Mouse (Mus musculus): ENCODE measurements around the gene Thyn1. TPM values are rescaled to one million over a fixed set of nuclear protein-coding genes. Genes with fewer than 3 reads are reported as not detected.

Thyn1 gene
- 170 and 185 TPM in 2 replicates for polyA plus RNA-seq (2016; fragmentation: Nextera tagmentation; extraction: Ambion mirVana)

DNA sequence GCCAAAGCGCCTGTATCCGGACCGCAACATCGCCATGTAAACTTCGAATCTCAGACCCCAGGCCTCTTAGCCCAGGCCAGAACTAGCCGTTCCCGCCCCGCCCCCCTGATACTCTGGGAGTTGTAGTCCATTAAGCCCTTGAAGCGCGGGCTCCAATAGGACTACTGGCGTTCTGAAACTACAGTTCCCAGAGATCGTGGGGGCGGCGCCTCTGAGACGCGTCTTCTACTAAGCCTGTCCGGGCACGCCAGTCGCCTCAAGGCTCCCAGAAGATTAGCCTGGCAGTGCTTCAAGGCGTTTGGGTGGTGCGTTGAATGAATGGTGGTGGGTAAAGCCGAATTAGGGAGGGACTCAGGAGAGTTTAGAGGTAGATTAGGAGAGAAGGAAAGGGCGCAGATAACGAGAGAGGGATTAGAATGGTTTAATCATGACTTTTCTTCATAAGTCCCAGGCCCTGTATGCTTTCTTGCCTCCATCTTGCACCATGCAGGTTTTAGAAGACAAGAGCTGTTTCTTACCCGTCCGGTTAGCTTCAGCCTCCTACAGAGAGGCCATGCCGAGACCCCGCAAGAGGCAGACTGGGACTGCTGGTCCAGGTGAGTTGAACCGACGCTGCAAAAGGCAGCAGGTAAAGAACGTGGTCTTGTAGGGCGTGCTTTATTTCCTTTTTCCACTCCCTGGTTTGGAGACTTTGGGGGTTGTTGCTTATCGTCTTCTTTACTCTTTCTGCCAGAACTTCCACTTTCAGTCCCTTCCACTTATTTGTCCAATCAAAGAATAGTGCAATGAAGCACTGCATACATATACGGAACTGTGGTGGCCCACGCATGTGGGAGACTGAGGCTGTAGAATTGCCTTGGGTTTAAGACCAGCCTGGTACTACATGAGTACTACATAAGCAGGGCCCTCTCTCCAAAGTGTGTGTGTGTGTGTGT is at the start of gene Thyn1, which contains the start of gene Acad8:
Gene Thyn1, plus strand, starts transcription at position 250 of the 935 bp plus-strand sequence.
Gene Acad8, minus strand, starts transcription at position 106 of the 935 bp plus-strand sequence.
- Histone ChIP-seq H3K9me3 (replicated peaks) (no peaks in the 10 kb centered on the region), H3K27me3 (ENCODE audit: low read depth, poor library complexity, severe bottlenecking) (no peaks in the 10 kb centered on the region), H3K36me3 (peaks cover 30% of the 10 kb centered on the region), H3K4me1 (peaks cover 24% of the 10 kb centered on the region), H3K4me3 (peak within 1 kb of the TSS; percentile 73), H3K27ac (peak within 1 kb of the TSS; percentile 92)
- 2% methylated on average over 35 of the region's 35 CpGs for WGBS
- DNase-seq (ENCODE audit: low spot score) = peak; percentile 95

DNA sequence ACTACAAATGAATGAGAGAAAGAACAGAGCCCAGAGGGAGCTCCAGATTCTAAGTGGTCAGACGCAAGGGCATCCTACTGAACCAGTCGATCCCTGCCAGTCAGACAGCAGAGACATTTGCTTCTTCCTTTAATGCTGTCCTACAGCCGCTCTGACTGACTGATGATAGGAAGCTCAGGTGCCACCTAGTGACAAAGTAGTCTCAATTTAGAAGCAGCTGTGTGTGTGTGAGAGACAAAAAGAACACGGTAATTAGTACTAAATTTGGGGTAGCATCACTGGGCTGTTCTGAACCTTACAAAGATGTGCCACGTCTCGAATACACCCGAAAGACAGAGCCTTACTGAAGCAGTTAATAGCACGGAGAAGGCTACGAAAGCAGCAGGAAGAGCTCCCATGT is 21.8 kb upstream of the Thyn1 start:
- no peak for DNase-seq (ENCODE audit: low spot score)
- Histone ChIP-seq H3K27me3 (ENCODE audit: low read depth, poor library complexity, severe bottlenecking) (no peaks in the 10 kb centered on the region), H3K36me3 (peaks cover 73% of the 10 kb centered on the region), H3K4me1 (no peaks in the 10 kb centered on the region), H3K27ac (no peak overlapping the region), H3K9me3 (replicated peaks) (no peaks in the 10 kb centered on the region), H3K4me3 (no peak overlapping the region)
- WGBS = 90% methylated on average over 9 of the region's 9 CpGs

DNA sequence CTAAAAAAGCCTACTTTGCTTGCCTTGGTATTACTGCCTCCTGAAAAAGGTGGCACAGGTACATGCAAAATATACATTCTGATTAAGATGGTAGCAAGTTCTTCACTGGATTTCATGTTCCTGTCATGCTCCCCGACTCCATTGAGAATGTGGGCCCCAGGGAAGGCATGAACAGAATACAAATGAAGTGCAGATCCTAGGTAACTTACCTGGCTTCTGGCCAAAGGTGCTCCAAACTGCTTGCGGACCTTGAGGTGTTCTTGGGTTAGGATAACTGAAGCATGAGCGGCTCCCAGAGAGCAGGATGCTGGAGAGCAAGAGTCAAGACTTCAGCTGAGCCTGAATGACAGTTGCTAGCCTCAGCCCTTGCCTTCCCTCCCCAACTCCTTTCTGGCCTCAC is 20.7 kb upstream of the Thyn1 start:
- 91% methylated on average over 3 of the region's 3 CpGs for WGBS
- Histone ChIP-seq H3K4me3 (no peak overlapping the region), H3K36me3 (peaks cover 70% of the 10 kb centered on the region), H3K27ac (no peak overlapping the region), H3K9me3 (replicated peaks) (no peaks in the 10 kb centered on the region), H3K4me1 (no peaks in the 10 kb centered on the region), H3K27me3 (ENCODE audit: low read depth, poor library complexity, severe bottlenecking) (no peaks in the 10 kb centered on the region)
- DNase-seq (ENCODE audit: low spot score) = no peak

DNA sequence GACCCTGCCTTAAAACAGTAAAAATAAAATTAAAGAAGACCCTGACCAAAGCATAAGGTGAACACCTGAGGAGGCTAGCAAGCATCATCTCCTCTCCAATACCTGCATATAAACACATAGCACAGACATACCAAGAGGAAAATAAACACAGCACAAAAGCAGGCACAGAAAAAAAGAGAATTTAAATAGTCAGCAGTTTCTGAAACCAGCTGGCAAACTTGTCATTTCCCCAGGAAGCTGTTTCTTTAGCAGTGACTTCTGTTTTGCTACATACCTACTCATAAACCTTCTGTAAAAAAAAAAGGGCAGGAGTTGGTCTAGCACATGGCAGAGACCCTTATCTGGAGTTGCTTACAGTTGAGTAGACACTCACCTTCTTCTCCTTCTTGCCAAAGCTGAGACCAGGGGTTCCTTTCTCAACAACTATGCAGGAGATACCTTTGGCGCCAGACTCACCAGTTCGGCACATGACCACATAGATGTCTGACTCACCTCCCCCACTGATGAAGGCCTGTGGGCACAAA is 14.4 kb upstream of the Thyn1 start:
- Histone ChIP-seq H3K9me3 (replicated peaks) (no peaks in the 10 kb centered on the region), H3K4me1 (no peaks in the 10 kb centered on the region), H3K27ac (no peak overlapping the region), H3K36me3 (peaks cover 73% of the 10 kb centered on the region), H3K4me3 (no peak overlapping the region), H3K27me3 (ENCODE audit: low read depth, poor library complexity, severe bottlenecking) (no peaks in the 10 kb centered on the region)
- DNase-seq (ENCODE audit: low spot score) = no peak
- 93% methylated on average over 2 of the region's 2 CpGs for WGBS

DNA sequence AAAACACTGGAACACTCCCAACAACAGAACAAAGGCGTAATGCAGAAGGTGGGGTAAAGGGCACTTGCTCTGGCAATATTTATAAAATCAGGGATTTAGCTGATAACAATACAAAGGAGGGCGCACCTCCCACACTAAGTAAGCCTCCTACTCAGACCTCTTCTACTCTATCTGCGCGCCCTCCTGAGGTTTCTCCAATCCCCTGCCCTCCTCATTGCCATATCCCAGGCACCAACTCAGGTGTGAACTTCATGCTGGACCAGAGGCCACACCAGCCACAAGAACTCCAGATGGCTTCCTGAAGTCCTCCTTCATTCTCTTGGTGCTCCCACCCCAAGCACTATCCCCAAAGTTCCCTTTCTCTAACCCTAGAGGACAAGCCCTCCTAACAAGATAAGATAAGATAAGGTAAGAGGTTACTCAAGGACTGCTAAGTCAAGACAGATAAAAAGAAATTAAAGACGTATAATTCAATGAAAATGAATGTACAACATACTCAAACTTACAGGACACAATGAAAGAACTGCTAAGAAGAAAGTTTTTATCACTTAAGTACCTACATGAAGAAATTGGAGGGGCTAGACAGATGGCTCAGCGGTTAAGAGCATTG is 13.7 kb upstream of the Thyn1 start:
- H3K36me3 ChIP-seq = peaks cover 75% of the 10 kb centered on the region
- H3K4me1 ChIP-seq = no peaks in the 10 kb centered on the region
- WGBS = 97% methylated on average over 6 of the region's 6 CpGs
- no peak overlapping the region for H3K4me3 ChIP-seq
- no peak overlapping the region for H3K27ac ChIP-seq
- no peaks in the 10 kb centered on the region for H3K27me3 ChIP-seq (ENCODE audit: low read depth, poor library complexity, severe bottlenecking)
- no peaks in the 10 kb centered on the region for H3K9me3 ChIP-seq (replicated peaks)
- no peak for DNase-seq (ENCODE audit: low spot score)

DNA sequence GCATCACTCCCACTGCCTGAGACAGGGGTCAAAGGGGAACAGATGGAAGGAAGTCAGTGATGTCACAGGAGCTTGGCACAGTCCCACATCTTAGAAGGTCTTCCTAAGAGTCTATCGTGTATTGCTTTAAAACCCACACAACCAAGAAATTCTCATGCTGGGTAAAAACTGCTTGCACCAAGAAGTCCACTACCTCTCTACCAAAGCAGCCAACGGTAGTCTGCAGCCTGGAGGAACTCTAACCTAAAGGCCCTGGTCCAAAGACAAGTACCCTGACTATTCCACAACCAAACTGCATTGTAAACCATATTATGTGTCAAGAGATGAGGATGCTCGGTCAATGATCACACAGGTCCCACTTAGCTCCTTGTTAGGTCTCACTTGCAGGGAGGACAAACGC is 9.3 kb upstream of the Thyn1 start:
- H3K27ac ChIP-seq = no peak overlapping the region
- peaks cover 73% of the 10 kb centered on the region for H3K36me3 ChIP-seq
- no peaks in the 10 kb centered on the region for H3K4me1 ChIP-seq
- H3K4me3 ChIP-seq = no peak overlapping the region
- H3K9me3 ChIP-seq (replicated peaks) = no peaks in the 10 kb centered on the region
- DNase-seq (ENCODE audit: low spot score) = no peak
- no peaks in the 10 kb centered on the region for H3K27me3 ChIP-seq (ENCODE audit: low read depth, poor library complexity, severe bottlenecking)
- 91% methylated on average over 4 of the region's 4 CpGs for WGBS

DNA sequence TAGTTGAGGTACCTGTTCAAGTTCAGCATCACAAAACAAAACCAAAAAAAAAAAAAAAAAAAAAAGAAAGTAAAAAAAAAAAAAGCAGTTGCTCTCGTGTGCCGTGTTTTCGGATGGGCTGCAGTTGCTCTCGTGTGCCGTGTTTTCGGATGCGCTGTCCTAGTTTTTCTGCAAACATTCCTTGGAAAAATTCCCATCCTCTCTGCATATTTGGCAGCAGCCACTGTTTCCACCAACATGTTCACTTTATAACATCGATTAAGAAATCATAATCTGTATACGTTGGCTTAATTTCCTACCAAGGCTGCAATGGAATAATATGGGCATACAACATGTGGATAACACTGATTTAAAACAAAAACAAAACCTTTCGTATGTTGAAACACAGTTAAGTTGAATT is 6.4 kb upstream of the Thyn1 start:
- H3K9me3 ChIP-seq (replicated peaks) = no peaks in the 10 kb centered on the region
- H3K4me3 ChIP-seq = no peak overlapping the region
- WGBS = 96% methylated on average over 10 of the region's 10 CpGs
- H3K27me3 ChIP-seq (ENCODE audit: low read depth, poor library complexity, severe bottlenecking) = no peaks in the 10 kb centered on the region
- peaks cover 3% of the 10 kb centered on the region; the same call in 1 of the 2 replicates for H3K4me1 ChIP-seq
- H3K36me3 ChIP-seq = peaks cover 52% of the 10 kb centered on the region
- no peak overlapping the region for H3K27ac ChIP-seq
- DNase-seq (ENCODE audit: low spot score) = no peak

DNA sequence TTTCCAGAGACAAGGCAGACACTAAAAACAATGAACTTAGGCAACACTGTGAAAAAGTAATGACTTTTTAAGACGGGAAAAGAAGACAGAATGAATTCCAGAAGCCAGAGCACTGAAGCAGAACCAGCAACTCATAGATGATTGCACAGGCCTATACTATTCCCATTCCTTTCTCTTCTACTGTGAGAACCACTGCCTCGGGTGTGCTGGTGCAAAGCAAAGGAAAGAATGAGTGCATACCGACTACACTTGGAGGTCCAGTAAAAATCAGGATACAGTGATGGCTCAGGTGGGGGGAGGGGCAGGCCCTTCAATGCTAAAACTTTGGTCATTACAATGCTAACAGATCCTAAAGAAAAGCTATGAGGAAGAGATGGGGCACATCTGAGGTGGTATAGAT is 5.6 kb upstream of the Thyn1 start:
- no peak for DNase-seq (ENCODE audit: low spot score)
- Histone ChIP-seq H3K9me3 (replicated peaks) (no peaks in the 10 kb centered on the region), H3K4me1 (peaks cover 8% of the 10 kb centered on the region; the same call in 1 of the 2 replicates), H3K36me3 (peaks cover 44% of the 10 kb centered on the region), H3K4me3 (no peak overlapping the region), H3K27ac (no peak overlapping the region), H3K27me3 (ENCODE audit: low read depth, poor library complexity, severe bottlenecking) (no peaks in the 10 kb centered on the region)
- 87% methylated on average over 3 of the region's 3 CpGs for WGBS

DNA sequence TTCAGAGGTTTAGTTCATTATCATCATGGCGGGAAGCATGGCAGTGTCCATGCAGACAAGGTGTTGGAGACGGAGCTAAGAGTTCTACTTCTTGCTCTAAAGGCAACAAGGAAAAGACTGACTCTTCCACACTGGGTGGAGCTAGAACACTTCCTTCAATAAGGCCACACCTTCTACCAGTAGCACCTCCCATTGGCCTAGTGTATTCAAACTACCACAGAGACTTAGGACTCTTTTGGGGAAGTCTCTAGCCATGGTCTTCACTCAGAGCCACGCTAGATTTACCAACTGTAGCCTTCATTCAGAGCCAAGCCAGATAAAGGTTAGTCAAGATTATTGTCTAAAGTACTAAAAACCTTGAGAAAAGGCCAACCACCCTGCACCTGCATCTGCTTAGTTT is 2.4 kb upstream of the Thyn1 start:
- no peaks in the 10 kb centered on the region for H3K9me3 ChIP-seq (replicated peaks)
- no peak overlapping the region for H3K4me3 ChIP-seq
- no peaks in the 10 kb centered on the region for H3K27me3 ChIP-seq (ENCODE audit: low read depth, poor library complexity, severe bottlenecking)
- 90% methylated on average over 3 of the region's 3 CpGs for WGBS
- DNase-seq (ENCODE audit: low spot score) = no peak
- peaks cover 13% of the 10 kb centered on the region for H3K36me3 ChIP-seq
- H3K4me1 ChIP-seq = peaks cover 24% of the 10 kb centered on the region
- H3K27ac ChIP-seq = no peak overlapping the region

DNA sequence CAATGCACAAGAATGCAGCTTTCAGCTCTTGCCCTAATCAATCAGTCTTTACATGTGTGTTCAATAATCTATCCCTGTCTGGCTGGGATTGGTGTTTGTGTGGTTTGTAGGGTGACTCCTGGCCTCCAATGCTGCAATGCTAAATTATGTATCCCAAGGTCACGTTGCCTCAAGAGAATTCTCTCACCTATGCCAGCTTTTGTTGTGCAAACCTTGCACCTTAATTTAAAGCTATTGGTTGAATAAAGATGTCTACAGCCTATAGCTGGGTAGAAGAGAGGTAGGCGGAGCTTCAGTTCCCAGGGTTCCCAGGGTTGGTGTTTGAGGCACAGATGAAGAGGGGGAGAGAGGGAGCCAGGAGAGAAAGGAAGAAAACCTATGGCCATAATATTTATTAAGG is 2.0 kb upstream of the Thyn1 start:
- no peaks in the 10 kb centered on the region for H3K9me3 ChIP-seq (replicated peaks)
- no peak overlapping the region for H3K27ac ChIP-seq
- peaks cover 24% of the 10 kb centered on the region for H3K4me1 ChIP-seq
- peaks cover 11% of the 10 kb centered on the region for H3K36me3 ChIP-seq
- no peaks in the 10 kb centered on the region for H3K27me3 ChIP-seq (ENCODE audit: low read depth, poor library complexity, severe bottlenecking)
- no peak overlapping the region for H3K4me3 ChIP-seq
- 94% methylated on average over 2 of the region's 2 CpGs for WGBS
- no peak for DNase-seq (ENCODE audit: low spot score)

DNA sequence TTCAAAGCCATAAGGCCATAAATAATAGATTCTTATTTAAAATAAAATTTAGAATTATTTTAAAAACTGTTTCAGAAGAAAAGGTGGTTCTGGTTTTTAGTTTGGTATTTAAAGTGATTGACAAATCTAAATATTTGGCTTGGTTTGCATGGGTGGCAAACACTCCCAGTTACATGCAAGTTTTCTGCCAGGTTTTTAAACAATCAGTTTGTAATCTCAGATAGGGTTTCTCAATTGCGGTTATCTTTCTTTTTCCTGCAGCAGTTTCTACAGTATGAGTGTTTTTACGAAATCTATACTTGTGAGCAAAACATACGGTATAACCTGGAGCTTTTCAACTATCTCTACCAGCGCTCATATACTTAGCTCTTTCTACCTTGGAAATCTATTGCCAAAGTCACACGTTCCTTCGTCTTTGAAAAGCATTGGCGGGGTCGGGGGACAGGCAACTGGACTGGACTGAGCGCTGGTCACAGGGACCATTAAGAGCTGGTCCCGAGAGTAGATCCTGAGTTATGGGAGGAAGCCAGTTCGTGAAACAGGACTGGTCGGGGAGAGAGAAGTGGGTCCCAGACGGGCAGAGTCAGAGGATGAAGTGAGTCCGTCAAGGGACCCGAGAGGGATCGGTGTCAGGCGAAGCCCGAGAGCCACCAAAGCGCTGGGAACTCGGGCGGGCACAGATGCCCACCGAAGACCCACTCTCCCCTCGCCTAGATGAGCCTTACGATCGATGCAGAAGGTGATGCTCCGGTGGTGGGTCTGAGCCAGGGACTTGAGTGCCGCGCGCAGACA is 645 bp upstream of the Thyn1 start:
- peaks cover 21% of the 10 kb centered on the region for H3K36me3 ChIP-seq
- peak overlapping the region; percentile 92 for H3K27ac ChIP-seq
- H3K4me1 ChIP-seq = peaks cover 24% of the 10 kb centered on the region
- no peaks in the 10 kb centered on the region for H3K27me3 ChIP-seq (ENCODE audit: low read depth, poor library complexity, severe bottlenecking)
- peak overlapping the region; percentile 73 for H3K4me3 ChIP-seq
- no peak for DNase-seq (ENCODE audit: low spot score)
- H3K9me3 ChIP-seq (replicated peaks) = no peaks in the 10 kb centered on the region
- whole genome bisulfite sequencing = 4% methylated on average over 29 of the region's 29 CpGs

DNA sequence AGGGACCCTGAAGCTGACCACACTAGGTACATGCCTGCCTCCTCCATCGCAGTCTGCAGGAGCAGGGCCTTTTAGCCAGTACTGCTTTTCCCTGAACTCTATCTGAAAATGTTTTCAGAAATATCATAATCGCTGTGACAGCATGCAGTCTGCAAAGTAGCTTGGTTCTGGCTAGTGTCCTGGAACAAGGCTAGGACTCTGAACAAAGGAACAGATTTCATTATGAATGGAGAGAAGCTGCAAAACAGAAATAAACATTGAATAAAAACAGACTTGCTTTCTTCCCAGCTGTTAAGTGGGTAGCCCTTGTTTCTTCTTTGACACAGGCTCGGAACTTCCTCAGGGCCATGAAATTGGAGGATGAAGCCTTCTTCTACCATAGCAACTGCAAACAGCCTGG is 5.7 kb downstream of the Thyn1 start:
- Histone ChIP-seq H3K36me3 (peaks cover 80% of the 10 kb centered on the region), H3K4me3 (no peak overlapping the region)
- 93% methylated on average over 3 of the region's 3 CpGs for WGBS

More for the DNA sequence above, 5.7 kb downstream of the Thyn1 start:
- Histone ChIP-seq H3K4me1 (peaks cover 14% of the 10 kb centered on the region), H3K27ac (no peak overlapping the region), H3K27me3 (ENCODE audit: low read depth, poor library complexity, severe bottlenecking) (no peaks in the 10 kb centered on the region), H3K9me3 (replicated peaks) (no peaks in the 10 kb centered on the region)
- DNase-seq (ENCODE audit: low spot score) = no peak
